Mouse (Mus musculus) adrenal gland, adult 2 months (tissue): ENCODE measurements around the gene Spata20. TPM values are rescaled to one million over a fixed set of nuclear protein-coding genes. Genes with fewer than 3 reads are reported as not detected.

ENCODE experiments used
- DNase-seq: peaks from one replicate; pipeline ENCODE4 v3.0.0; 2021
- long read RNA-seq: library from polyadenylated mRNA; stranded (forward); transcript quantifications from one replicate; pipeline ENCODE4 v2.0.0, GENCODE M21; 2021
- polyA plus RNA-seq: library from polyadenylated mRNA; depleted of rRNA; stranded (reverse); fragments of >200 nt; gene quantifications from 2 replicates; pipeline ENCODE4 v1.2.3, GENCODE M21; 2012; rRNA removed
- total RNA-seq, 2 experiments: library from RNA; stranded (reverse); gene quantifications; 2 replicates each; pipeline ENCODE4 v1.2.3; 2021

Spata20 gene
- not detected for total RNA-seq
- not detected in 2 replicates for polyA plus RNA-seq
- long read RNA-seq, result 0 reads

GRCm38 (mm10) chr11:94486001-94486400 lies at the start of gene Spata20:
TSS of gene Spata20 (minus strand) at chr11:94486179.
- DNase-seq, result peak; percentile 87

GRCm38 (mm10) chr11:94533171-94533570 lies 47.2 kb upstream of the Spata20 start:
- no peak for DNase-seq

GRCm38 (mm10) chr11:94528879-94529278 lies 42.9 kb upstream of the Spata20 start:
- DNase-seq, result no peak

GRCm38 (mm10) chr11:94526171-94526879 lies 40.3 kb upstream of the Spata20 start:
- no peak for DNase-seq

GRCm38 (mm10) chr11:94521219-94521843 lies 35.4 kb upstream of the Spata20 start, which contains the start of gene Mycbpap:
TSS of gene Mycbpap (minus strand) at chr11:94521742.
- peak; percentile 83 for DNase-seq

- no peak for DNase-seq
These were observed 27.5 kb upstream of the Spata20 start for GRCm38 (mm10) chr11:94513452-94513851.

GRCm38 (mm10) chr11:94508976-94509375 lies 23.0 kb upstream of the Spata20 start:
- DNase-seq, result no peak

GRCm38 (mm10) chr11:94501482-94501881 lies 15.5 kb upstream of the Spata20 start:
- DNase-seq, result no peak

GRCm38 (mm10) chr11:94500362-94500761 lies 14.4 kb upstream of the Spata20 start:
- DNase-seq, result no peak

- DNase-seq, result no peak
These were observed 13.7 kb upstream of the Spata20 start, which contains the start of gene Epn3 for GRCm38 (mm10) chr11:94499661-94500152. TSS of gene Epn3 (minus strand) at chr11:94499974.

- DNase-seq, result no peak
These were observed 13.1 kb upstream of the Spata20 start for GRCm38 (mm10) chr11:94499035-94499434.

GRCm38 (mm10) chr11:94498093-94498996 lies 12.4 kb upstream of the Spata20 start:
- peak; percentile 88 for DNase-seq

GRCm38 (mm10) chr11:94495415-94495814 lies 9.4 kb upstream of the Spata20 start:
- peak; percentile 73 for DNase-seq

GRCm38 (mm10) chr11:94491749-94492099 lies 5.7 kb upstream of the Spata20 start:
- DNase-seq, result no peak

- no peak for DNase-seq
These were observed 5.2 kb upstream of the Spata20 start for GRCm38 (mm10) chr11:94491035-94491748.

GRCm38 (mm10) chr11:94489745-94490144 lies 3.8 kb upstream of the Spata20 start:
- no peak for DNase-seq

GRCm38 (mm10) chr11:94488767-94489533 lies 3.0 kb upstream of the Spata20 start:
- DNase-seq, result no peak

GRCm38 (mm10) chr11:94485223-94485622 lies 756 bp downstream of the Spata20 start:
- no peak for DNase-seq

GRCm38 (mm10) chr11:94484636-94485035 lies 1.3 kb downstream of the Spata20 start:
- DNase-seq, result no peak

- no peak for DNase-seq
These were observed 2.1 kb downstream of the Spata20 start for GRCm38 (mm10) chr11:94483921-94484320.

GRCm38 (mm10) chr11:94483436-94483835 lies 2.5 kb downstream of the Spata20 start:
- DNase-seq, result no peak
